Mouse (Mus musculus): ENCODE measurements at regions not wholly inside any gene's neighbourhood (a gene's known extent, or its start where the extent isn't known, plus 50 kb on each side); places are given as distances from the start of the nearest gene placed in this dataset.

GRCm38 (mm10) chr4:23636929-23637235, 859.4 kb upstream of the Mms22l start:
- TF ChIP-seq POLR2A (IDR thresholded peaks at IDR 0.05; ENCODE audit: insufficient read depth, low read depth, low read length) (no peak), CTCF (IDR thresholded peaks at IDR 0.05; ENCODE audit: insufficient read depth, low read depth, low read length) (no peak)

All from olfactory bulb, adult 2 months (tissue).